Mouse (Mus musculus): ENCODE measurements around the gene Sf3a2. TPM values are rescaled to one million over a fixed set of nuclear protein-coding genes. Genes with fewer than 3 reads are reported as not detected.
"Not testable (repeated sequence)": the region's sequence is repeated elsewhere in the genome, so short reads cannot be mapped to it uniquely, and the experiment has no call there.

Sf3a2 gene
- total RNA-seq, 2 experiments from 2014 or later = 51.4 to 55.6 TPM

- no peak for DNase-seq
Observed at GRCm38 (mm10) chr10:80823847-80824643, 26.0 kb downstream of the Sf3a2 start.

- DNase-seq = no peak
Observed at GRCm38 (mm10) chr10:80824827-80825226, 26.8 kb downstream of the Sf3a2 start.

DNA sequence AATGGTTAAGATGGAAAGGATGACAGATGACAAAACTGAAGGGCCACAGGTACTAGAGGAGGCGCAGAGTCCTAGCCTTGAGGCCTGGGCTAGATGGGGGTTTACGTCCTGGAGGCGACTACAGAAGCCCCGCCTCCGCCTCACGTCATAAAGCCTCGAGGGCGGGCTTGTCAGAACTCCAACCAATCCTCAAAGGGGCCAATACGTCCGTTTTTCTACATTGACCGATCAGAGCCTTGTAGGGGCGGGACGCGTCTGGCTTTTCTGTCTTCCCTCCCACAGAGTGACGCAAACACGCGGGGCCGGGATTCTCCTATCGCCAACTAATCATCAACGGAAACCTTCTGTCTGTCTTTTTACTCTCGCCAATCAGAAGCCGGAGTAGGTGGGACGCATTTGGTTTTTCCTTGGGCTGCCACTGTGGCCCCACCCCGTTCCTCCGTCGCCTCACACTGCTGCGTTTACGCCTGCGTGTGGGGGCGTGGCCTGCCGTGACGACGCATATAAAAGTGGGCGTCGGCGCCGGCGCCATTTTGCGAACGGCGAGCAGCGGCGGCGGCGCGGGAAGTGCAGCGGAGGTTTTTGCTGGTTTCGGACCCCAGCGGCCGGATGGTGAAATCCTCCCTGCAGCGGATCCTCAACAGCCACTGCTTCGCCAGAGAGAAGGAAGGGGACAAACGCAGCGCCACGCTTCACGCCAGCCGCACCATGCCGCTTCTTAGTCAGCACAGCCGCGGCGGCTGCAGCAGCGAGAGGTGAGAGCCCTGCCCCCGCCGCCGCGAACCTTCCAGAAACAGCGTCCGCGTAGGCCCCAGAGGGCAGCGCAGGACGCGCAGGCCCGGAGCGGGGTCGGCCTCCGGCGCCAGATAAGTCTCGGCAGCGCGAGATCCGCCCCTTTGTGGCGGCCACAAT is 28.4 kb downstream of the Sf3a2 start, which contains the start of gene Oaz1:
Oaz1 (plus strand) TSS at position 506 of the 912 bp plus-strand sequence.
- peak; percentile 97 to 98 for DNase-seq

GRCm38 (mm10) chr10:80827063-80827869 is 29.3 kb downstream of the Sf3a2 start:
- no peak for DNase-seq

DNA sequence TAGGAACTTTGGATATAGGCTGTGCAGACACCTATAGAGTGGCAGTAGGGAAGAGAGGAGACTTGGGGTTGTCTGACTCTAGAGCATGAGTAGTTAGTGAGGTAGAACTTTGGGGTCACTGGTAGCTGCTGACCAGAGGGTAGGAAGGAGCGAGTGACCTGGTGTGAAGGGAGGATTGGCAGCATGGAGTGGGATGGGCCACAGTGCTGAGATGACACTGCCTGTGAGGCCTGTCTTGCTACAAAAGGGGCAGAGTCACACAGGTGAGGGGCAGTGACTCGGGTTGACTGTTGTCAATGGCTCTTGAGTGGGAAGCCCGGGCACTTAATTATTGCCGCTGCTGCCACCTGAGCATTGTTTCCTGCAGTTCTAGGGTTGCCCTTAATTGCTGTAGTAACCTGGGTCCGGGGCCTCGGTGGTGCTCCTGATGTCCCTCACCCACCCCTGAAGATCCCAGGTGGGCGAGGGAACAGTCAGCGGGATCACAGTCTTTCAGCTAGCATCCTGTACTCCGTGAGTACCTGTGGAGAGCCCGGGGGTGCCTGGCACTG is 29.9 kb downstream of the Sf3a2 start:
- peak in 1 of 2 experiments; percentile 38 for DNase-seq

- DNase-seq = not testable (repeated sequence)
Observed at GRCm38 (mm10) chr10:80828587-80828986, 30.6 kb downstream of the Sf3a2 start.

DNA sequence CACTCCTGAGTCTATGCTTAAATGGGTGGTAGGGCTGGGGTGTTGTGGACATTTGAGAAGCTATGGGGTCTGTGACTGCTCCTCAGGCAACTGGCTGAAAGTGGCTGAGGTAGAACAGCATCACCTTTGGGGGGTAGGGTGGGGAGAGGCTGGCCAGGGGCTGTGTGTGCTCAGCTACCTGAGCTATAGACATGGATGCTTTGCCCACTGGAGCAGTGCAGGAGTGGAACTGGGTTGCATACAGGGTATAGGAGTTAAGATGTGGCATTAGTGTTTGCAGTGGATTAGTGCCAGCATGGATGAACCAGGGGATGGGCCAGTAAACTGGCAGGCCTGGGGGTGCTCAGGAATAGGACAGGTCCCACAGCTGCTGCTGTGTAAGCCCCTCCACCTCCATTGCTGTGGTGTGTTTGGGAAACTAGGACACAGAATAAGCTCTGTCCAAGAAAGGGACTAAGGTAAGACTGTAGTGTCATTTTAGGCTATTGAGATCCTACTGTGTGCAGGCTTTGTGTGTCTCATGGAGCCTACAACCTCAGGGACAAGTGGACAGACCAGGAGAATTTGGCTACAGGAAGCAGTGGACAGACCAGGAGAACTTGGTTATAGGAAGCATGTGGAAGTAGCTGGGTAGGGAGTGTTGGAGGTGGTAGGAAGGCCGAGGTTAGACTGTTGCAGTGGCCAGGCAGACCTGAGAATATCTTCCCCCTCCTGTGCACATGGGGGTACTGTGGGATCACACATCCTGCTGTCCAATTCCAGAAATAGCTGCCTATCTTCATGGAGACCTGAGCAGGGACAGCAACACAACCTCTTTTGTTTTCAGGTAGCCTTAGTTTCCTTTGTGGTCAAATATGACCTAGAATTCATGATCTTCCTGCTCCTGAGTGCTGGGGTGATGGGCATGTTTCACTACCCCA is 31.6 kb downstream of the Sf3a2 start:
- DNase-seq = no peak

GRCm38 (mm10) chr10:80831136-80831535 is 33.1 kb downstream of the Sf3a2 start:
- peak; percentile 80 to 82 for DNase-seq

DNA sequence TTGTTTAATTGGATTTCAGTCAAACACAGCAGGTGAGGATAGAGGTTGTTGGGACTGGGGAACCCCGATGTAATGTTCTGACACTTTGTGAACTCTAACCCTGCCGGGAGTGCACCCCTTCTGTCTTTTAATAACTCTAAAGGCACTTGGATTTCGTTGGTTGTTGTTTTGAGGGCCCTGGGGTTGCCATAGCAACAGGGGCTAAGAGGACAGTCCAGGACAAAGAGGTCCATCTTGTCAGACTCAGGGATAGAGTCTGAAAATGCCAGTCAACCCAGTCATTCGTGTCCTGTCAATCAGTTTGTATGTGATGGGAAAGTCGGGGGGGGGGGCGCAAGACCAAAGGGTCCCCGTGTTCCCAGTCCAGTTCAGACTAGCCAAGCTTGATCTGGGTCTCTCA is 34.8 kb downstream of the Sf3a2 start:
- no peak for DNase-seq

DNA sequence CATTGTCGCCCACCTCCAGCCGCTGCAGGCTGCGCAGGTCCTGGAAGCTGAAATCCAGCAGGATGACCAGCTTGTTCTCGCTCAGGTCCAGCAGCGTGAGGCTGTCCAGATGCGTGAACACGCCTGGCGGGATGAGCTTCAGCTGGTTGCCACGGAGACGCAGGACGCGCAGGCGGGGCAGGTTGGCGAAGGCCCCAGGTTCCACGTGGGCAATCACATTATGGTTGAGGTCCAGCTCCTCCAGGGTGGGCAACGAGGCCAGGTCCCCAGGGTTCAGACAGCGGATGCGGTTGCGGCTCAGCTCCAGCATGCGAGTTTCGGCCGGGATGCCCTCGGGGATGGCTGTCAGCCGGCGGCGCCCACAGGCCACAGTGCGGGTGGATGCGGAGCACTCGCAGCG is 37.6 kb downstream of the Sf3a2 start:
- no peak for DNase-seq

DNA sequence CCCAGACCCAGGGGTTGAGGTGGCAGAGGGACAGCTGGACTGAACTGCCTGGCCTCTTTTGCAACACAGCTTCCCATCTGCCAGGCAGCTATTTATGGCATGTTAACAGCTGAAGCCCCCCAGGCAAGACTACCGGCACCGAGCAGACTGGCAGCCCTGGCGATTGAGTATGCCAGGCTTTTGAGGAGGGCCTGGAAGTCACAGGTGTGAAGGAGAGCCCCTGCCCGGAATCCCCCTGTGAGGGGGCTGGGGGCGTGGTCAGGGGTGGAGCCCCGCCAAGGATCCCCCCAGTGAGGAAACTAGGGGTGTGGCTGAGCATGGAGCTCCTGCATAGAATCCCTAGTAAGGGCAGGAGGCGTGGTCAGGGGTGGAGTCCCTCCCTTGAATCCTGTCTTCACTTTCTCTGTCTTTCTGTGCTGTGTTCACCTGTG is 39.0 kb downstream of the Sf3a2 start:
- DNase-seq = no peak

DNA sequence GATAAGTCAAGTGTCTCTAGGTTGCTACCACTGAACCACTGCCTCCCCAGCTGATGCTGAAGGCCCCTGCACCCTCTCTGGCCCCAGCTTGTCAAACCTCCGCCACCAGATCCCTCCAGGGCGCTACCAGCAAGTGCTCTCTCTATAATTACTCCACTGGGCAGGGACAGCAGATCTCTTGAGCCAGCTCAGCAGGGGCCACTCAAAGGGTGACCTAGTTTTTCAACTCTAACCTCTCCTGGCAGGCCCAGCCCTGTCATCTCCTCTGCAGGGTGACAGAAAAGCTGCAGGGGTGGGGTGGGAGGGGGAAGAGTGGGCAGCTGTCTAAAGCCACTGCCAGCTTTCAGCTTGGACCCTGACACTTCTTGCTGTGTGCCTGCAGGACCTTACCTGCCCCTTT is 39.8 kb downstream of the Sf3a2 start:
- peak; percentile 53 to 61 for DNase-seq

DNA sequence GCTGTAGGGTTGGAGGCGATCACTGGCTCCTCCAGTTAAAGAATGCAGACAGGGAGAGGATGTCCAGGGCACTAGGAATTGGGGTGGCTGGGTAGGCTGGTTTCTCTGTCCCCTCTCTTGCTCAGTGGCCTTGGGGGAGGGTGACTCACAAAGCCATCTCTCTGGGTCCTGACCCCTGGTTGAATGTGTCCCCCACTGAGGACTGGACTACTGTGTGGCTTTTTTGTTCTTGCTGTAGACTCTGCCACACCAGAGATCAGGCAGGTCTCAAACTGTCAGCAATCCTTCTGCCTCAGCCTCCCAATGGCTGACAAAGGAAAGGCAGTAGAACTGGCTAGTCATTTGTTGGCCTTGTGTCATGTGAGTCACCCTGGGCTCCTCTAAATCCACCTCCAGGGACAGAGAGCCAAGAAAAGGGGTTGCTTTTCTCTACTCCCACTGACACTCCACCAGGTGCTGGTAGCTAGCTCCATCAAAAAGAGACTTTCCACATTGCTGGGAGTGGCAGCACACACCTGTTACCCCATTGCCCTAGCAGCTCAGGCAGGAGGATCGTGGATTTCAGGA is 40.4 kb downstream of the Sf3a2 start:
- peak; percentile 68 for DNase-seq

- DNase-seq = peak; percentile 32 to 46
Observed at GRCm38 (mm10) chr10:80839848-80840247, 41.9 kb downstream of the Sf3a2 start.

GRCm38 (mm10) chr10:80841685-80842084 is 43.7 kb downstream of the Sf3a2 start:
- no peak for DNase-seq

- DNase-seq = no peak
Observed at GRCm38 (mm10) chr10:80842334-80842733, 44.3 kb downstream of the Sf3a2 start.

GRCm38 (mm10) chr10:80843087-80843930 is 45.3 kb downstream of the Sf3a2 start:
- no peak for DNase-seq

DNA sequence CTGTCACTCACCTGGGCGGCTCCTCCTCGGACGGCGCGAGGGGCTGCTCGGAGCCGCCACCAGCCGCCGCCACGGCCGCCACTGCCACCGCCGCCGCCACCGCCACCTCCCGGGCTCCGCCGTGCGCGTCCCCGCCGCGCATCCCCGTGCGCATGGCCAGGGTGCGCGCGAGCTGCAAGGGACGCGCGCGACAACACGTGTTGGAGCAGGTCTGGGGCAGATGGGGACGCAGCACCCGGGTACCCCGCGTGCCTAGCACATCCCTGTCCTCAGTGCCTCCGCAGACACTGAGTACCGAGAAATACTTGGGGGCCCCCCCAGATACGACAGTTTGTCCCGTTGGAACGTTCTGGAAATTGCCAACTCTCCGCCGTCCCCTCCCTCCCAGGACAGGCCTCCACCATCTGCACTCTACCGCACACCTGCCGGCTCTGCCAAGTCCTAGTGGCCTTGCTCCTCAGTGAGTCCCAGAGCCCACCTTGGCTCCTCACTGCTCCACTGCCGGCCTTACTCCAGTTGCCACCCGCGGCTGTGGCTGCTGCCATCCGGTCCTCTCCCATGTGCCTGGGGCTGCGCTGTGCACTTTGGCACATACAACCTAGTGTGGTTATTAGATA is 46.0 kb downstream of the Sf3a2 start, which contains the start of gene Lingo3:
Lingo3 (minus strand) TSS at position 109 of the 617 bp plus-strand sequence.
- peak; percentile 55 to 74 for DNase-seq
